Mouse (Mus musculus) sigmoid colon, adult 10 weeks (tissue): ENCODE measurements around the gene Eci1. TPM values are rescaled to one million over a fixed set of nuclear protein-coding genes. Genes with fewer than 3 reads are reported as not detected.

Source experiments
- polyA plus RNA-seq: library from polyadenylated mRNA; stranded (reverse); fragments of 350-450 nt; fragmentation: Illumina TruSeq; extraction: RNeasy Lipid Tissue Mini Kit (QIAGEN cat#74804); gene quantifications from one replicate; pipeline ENCODE4 v1.2.3, GENCODE M21; 2014; ENCODE audit warnings: low read depth, low replicate concordance

Eci1 gene
- polyA plus RNA-seq = 15.6 TPM

GRCm38 (mm10) chr17:24426471-24427169 is at the start of gene Eci1:
Eci1 (plus strand) TSS chr17:24426641.

DNA sequence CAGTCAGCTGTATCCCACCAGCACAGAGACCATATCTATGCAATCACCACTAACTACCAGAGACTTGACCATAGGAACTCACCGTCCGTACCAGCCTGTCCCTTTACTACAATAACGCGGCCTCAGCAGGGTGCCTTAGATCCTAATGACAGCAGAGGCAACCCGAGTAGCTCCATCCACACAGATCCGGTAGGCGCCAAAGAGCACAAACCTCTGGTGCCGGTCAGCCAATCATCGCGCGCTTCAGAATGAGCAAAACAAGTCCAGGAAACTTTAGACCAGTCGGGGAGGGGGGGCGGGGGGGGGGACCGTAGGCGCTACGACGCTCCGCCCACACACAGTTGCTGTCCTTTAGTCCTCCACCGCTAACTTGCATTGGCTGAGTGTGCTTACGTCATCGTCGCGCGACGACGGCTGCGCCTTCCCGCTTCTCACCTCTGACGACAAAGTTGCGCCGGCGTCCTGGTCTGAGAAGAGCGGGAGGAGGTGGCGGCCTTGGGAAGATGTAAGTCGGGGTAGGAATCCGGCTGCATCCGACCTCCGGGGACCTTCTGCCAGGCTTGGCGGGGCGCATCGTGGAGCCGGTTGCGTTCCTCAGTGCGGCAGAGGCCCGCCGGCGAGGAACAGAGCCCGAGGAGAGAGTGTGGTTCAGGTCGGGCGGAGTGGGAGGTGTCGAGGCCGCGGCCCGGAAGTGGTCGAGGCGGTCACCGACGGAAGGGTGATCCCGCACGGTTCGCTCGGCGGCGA is 12.0 kb upstream of the Eci1 start, which contains the start of gene Rnps1:
TSS of gene Rnps1 (plus strand) at position 336 of the 747 bp plus-strand sequence.

GRCm38 (mm10) chr17:24442632-24443155 is 16.3 kb downstream of the Eci1 start, which contains the start of gene Dnase1l2:
Dnase1l2 (minus strand) TSS chr17:24443105.

GRCm38 (mm10) chr17:24469910-24470602 is 43.6 kb downstream of the Eci1 start, which contains the start of the genes E4f1 and Pgp:
E4f1 (minus strand) TSS chr17:24470313.
Pgp (plus strand) TSS chr17:24470392.

DNA sequence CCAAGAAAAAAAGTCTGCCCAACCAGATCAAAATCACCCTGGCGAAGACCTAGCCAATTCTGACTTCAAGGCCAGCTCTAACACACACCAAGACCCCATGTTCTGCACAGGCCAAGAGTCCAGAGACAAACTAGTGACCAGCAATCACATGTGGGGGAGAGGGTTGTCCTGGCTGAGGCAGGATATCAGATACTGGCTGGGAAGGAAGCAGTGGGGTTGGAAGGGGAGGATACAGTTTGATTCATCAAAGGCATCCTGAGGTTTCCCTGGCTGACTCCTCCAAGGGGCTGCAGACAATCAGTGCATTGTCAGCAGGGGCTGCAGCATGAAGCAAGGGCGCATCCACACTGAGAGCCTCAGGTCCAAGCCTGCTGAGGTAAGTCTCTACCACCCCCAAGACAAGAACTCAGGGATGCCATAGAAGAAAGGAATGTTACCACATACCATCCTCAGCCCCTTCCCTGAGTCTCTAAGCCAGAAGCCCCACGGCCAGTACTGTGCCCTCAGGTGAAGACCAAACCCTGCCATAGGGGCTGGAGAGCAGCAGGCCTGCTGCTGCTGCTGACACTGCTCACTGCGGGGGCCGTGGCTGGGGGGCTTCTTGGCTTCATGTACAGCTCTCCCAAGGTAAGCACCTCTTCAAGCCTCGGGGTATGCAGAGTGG is 47.3 kb downstream of the Eci1 start, which contains the start of gene Bricd5:
TSS of gene Bricd5 (plus strand) at position 273 of the 664 bp plus-strand sequence.

GRCm38 (mm10) chr17:24478663-24479380 is 52.4 kb downstream of the Eci1 start, which contains the start of gene Mlst8:
Mlst8 (minus strand) TSS chr17:24479078.

DNA sequence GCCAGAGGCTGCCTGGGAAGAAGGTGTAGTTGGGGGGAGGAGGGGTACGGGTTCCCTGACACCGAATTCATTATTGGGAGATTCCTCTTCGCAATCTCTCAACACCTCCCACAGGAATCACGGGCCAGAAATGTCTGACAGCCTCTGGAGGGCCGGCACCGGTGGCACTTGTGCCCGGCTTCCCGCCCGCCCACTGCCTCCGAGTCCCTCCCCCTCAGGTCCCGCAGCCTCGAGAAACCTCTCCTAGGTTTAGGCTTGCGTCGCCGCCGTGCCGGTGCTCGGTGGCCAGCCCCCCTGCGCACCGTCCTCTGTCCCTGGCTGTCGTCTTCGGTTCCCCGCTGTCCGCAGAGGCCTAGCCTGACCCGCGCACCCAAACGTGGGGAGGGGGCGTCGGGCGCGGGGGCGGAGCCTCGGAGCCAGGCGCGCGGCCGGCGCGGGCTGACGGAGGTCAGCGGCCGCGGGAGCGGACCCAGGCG is 61.8 kb downstream of the Eci1 start, which contains the start of gene Caskin1:
TSS of gene Caskin1 (plus strand) at position 416 of the 476 bp plus-strand sequence.

Other genes with a start within 250 kb of the Eci1 start
- gene Tbc1d24, start 221.1 kb upstream of the Eci1 start, polyA plus RNA-seq = 21.1 TPM
- gene Ntn3, start 217.1 kb upstream of the Eci1 start, polyA plus RNA-seq = 0.16 TPM
- 2.2 TPM for gene Tedc2, start 205.8 kb upstream of the Eci1 start, polyA plus RNA-seq
- 0.98 TPM for gene Ccnf, start 175.2 kb upstream of the Eci1 start, polyA plus RNA-seq
- not detected for gene Abca17, start 75.6 kb upstream of the Eci1 start, polyA plus RNA-seq
- 6.7 TPM for gene Abca3, start 74.7 kb upstream of the Eci1 start, polyA plus RNA-seq
- gene Rnps1, start 12.1 kb upstream of the Eci1 start, polyA plus RNA-seq = 57.2 TPM
- 0.50 TPM for gene Dnase1l2, start 16.5 kb downstream of the Eci1 start, polyA plus RNA-seq
- 1.5 TPM for gene E4f1, start 43.7 kb downstream of the Eci1 start, polyA plus RNA-seq
- 35.8 TPM for gene Pgp, start 43.8 kb downstream of the Eci1 start, polyA plus RNA-seq
- gene Bricd5, start 47.2 kb downstream of the Eci1 start, polyA plus RNA-seq = not detected
- 3.3 TPM for gene Mlst8, start 52.4 kb downstream of the Eci1 start, polyA plus RNA-seq
- gene Caskin1, start 62.0 kb downstream of the Eci1 start, polyA plus RNA-seq = 0.09 TPM
- 12.6 TPM for gene Traf7, start 101.3 kb downstream of the Eci1 start, polyA plus RNA-seq
- gene Rab26, start 107.6 kb downstream of the Eci1 start, polyA plus RNA-seq = 0.35 TPM
- gene Pkd1, start 123.2 kb downstream of the Eci1 start, polyA plus RNA-seq = 12.2 TPM
- 12.6 TPM for gene Tsc2, start 206.0 kb downstream of the Eci1 start, polyA plus RNA-seq
- 0.35 TPM for gene Nthl1, start 206.0 kb downstream of the Eci1 start, polyA plus RNA-seq
- gene Slc9a3r2, start 223.7 kb downstream of the Eci1 start, polyA plus RNA-seq = 6.4 TPM
- gene Npw, start 231.8 kb downstream of the Eci1 start, polyA plus RNA-seq = not detected
- gene Zfp598, start 243.0 kb downstream of the Eci1 start, polyA plus RNA-seq = 3.1 TPM